Mouse (Mus musculus) ES-Bruce4 (cell line): ENCODE measurements at regions not wholly inside any gene's neighbourhood (a gene's known extent, or its start where the extent isn't known, plus 50 kb on each side); places are given as distances from the start of the nearest gene placed in this dataset.

Source experiments
- CTCF ChIP-seq: IDR thresholded peaks from one replicate; pipeline ENCODE4 v1.8.1; 2011; ENCODE audit warnings: low read depth, low read length
- EP300 ChIP-seq: IDR thresholded peaks from 2 replicates; pipeline ENCODE4 v1.6.1; 2011; ENCODE audit warnings: low read depth, low read length; ENCODE audit not compliant: insufficient read depth
- POLR2A ChIP-seq: IDR thresholded peaks from one replicate; pipeline ENCODE4 v1.8.1; 2011; ENCODE audit warnings: low read length; ENCODE audit not compliant: insufficient read depth

DNA sequence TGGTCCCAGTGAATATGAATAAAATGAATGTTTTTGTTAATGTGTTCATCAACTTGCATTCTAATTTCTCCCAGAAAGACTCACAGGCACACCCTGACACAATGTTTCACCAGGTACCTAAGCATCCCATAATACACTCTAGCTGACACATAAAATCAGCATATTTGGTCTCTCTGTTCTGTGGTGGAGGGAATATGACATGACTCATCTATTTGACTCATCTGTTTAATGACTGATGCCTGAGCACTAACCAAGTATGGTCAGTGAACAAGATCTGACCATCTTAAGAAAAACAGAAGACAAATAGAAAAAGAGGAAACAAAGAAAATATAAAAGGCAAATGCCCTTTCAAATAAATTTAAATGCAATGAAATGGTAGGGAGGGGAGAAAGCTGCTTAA lies 367.0 kb upstream of the Ercc4 start:
- TF ChIP-seq POLR2A = no peak
- no peak for TF ChIP-seq EP300
- TF ChIP-seq CTCF = no peak
